Mouse (Mus musculus) midbrain, embryonic 10.5 days (tissue): Measurements from ENCODE around the gene Clk3. TPM values are rescaled to one million over a fixed set of nuclear protein-coding genes. Genes with fewer than 3 reads are reported as not detected.
A peak's percentile ranks its signal among the peaks of the same experiment; 100 is the strongest.

Source experiments
- DNase-seq: peaks from one replicate; pipeline ENCODE4 v3.0.0-alpha.2; 2017; ENCODE audit warnings: low spot score
- H3K27ac ChIP-seq: fragments of 300-500 bp; sonication (generic); replicated peaks from 2 replicates; pipeline ENCODE4 v1.5.1; 2016; ENCODE audit warnings: mild to moderate bottlenecking
- H3K27me3 ChIP-seq: fragments of 300-500 bp; sonication (generic); 2 replicates; pipeline ENCODE4 v1.6.1; 2016; ENCODE audit warnings: low read depth, mild to moderate bottlenecking; ENCODE audit not compliant: poor library complexity, severe bottlenecking
- H3K36me3 ChIP-seq: fragments of 300-500 bp; sonication (generic); 2 replicates; pipeline ENCODE4 v1.6.1; 2016; ENCODE audit warnings: mild to moderate bottlenecking, moderate library complexity
- H3K4me1 ChIP-seq: fragments of 300-500 bp; sonication (generic); 2 replicates; pipeline ENCODE4 v1.6.1; 2016
- H3K4me3 ChIP-seq: fragments of 300-500 bp; sonication (generic); 2 replicates; pipeline ENCODE4 v1.5.1; 2016; ENCODE audit warnings: mild to moderate bottlenecking, moderate library complexity
- H3K9me3 ChIP-seq: fragments of 300-500 bp; sonication (generic); replicated peaks from 2 replicates; pipeline ENCODE4 v1.6.1; 2016; ENCODE audit warnings: mild to moderate bottlenecking
- WGBS: fragments of 180-500 bp; shearing (Covaris S2); methylation state at CpG from one replicate; pipeline ENCODE4 v1.1.7; 2016; 5-methylcytosine and 5-hydroxymethylcytosine counted together
- polyA plus RNA-seq: library from polyadenylated mRNA; unstranded; fragments of >200 nt; fragmentation: Nextera tagmentation; extraction: Ambion mirVana; gene quantifications from 2 replicates; pipeline ENCODE4 v1.2.1, GENCODE M21; 2016

Gene Clk3
- polyA plus RNA-seq, 1 experiment from 2014 or later = 106 TPM

GRCm38 (mm10) chr9:57708720-57709274 is 56.9 kb downstream of the Clk3 start:
- 5% methylated on average over 39 of the region's 39 CpGs for WGBS
- Histone ChIP-seq H3K36me3 (peaks cover 29% of the 10 kb centered on the region), H3K4me1 (peaks cover 14% of the 10 kb centered on the region), H3K4me3 (peak overlapping the region; percentile 96), H3K27ac (peak overlapping the region; percentile 90), H3K9me3 (no peaks in the 10 kb centered on the region), H3K27me3 (no peaks in the 10 kb centered on the region)
- DNase-seq = no peak

- H3K27me3 ChIP-seq = no peaks in the 10 kb centered on the region
- peaks cover 23% of the 10 kb centered on the region for H3K36me3 ChIP-seq
- no peaks in the 10 kb centered on the region for H3K9me3 ChIP-seq
- peak within 1 kb of the TSS; percentile 96 for H3K4me3 ChIP-seq
- H3K4me1 ChIP-seq = peaks cover 14% of the 10 kb centered on the region
- H3K27ac ChIP-seq = peak within 1 kb of the TSS; percentile 90
- peak; percentile 94 for DNase-seq
- under 1% methylated on average over 23 of the region's 23 CpGs for WGBS
Measured at GRCm38 (mm10) chr9:57708068-57708719, 57.5 kb downstream of the Clk3 start, which contains the start of gene Edc3. Edc3 (plus strand) TSS chr9:57708540.

GRCm38 (mm10) chr9:57706496-57706895 is 59.2 kb downstream of the Clk3 start:
- WGBS = 93% methylated on average over 3 of the region's 3 CpGs
- H3K36me3 ChIP-seq = peaks cover 6% of the 10 kb centered on the region; the same call in 1 of the 2 replicates
- no peaks in the 10 kb centered on the region for H3K9me3 ChIP-seq
- no peak overlapping the region for H3K4me3 ChIP-seq
- no peaks in the 10 kb centered on the region for H3K27me3 ChIP-seq
- DNase-seq = no peak
- H3K27ac ChIP-seq = no peak overlapping the region
- peaks cover 14% of the 10 kb centered on the region for H3K4me1 ChIP-seq

Other genes with a start within 250 kb of the Clk3 start
- 705 and 737 TPM in 2 replicates for gene Cox5a, start 244.6 kb downstream of the Clk3 start, polyA plus RNA-seq
- 16.8 and 19.4 TPM in 2 replicates for gene Fam219b, start 228.3 kb downstream of the Clk3 start, polyA plus RNA-seq
- 64.7 and 74.4 TPM in 2 replicates for gene Mpi, start 213.1 kb downstream of the Clk3 start, polyA plus RNA-seq
- 52.4 and 58.9 TPM in 2 replicates for gene Scamp2, start 204.9 kb downstream of the Clk3 start, polyA plus RNA-seq
- 14.5 and 18.8 TPM in 2 replicates for gene Ulk3, start 176.4 kb downstream of the Clk3 start, polyA plus RNA-seq
- gene Cplx3, start 159.6 kb downstream of the Clk3 start, polyA plus RNA-seq = 2.5 and 3.1 TPM in 2 replicates
- 0.10 TPM in 1 of 2 replicates, not detected in the other for gene Lman1l, start 145.1 kb downstream of the Clk3 start, polyA plus RNA-seq
- 38.9 and 41.5 TPM in 2 replicates for gene Csk, start 112.2 kb downstream of the Clk3 start, polyA plus RNA-seq
- not detected in 2 replicates for gene Cyp1a2, start 82.2 kb downstream of the Clk3 start, polyA plus RNA-seq
- 0.04 TPM in 1 of 2 replicates, not detected in the other for gene Cyp1a1, start 77.9 kb downstream of the Clk3 start, polyA plus RNA-seq
- gene Edc3, start 57.3 kb downstream of the Clk3 start, polyA plus RNA-seq = 42.8 and 46.6 TPM in 2 replicates
- 40.2 and 41.0 TPM in 2 replicates for gene Arid3b, start 70.9 kb upstream of the Clk3 start, polyA plus RNA-seq
- 111 and 120 TPM in 2 replicates for gene Ubl7, start 145.1 kb upstream of the Clk3 start, polyA plus RNA-seq
- gene Sema7a, start 174.3 kb upstream of the Clk3 start, polyA plus RNA-seq = 0.26 and 0.27 TPM in 2 replicates
- gene Cyp11a1, start 240.6 kb upstream of the Clk3 start, polyA plus RNA-seq = 0.07 and 0.09 TPM in 2 replicates